Mouse (Mus musculus): ENCODE data around the gene Gtf2b. TPM values are rescaled to one million over a fixed set of nuclear protein-coding genes. Genes with fewer than 3 reads are reported as not detected.

Gtf2b gene
- polyA plus RNA-seq, 1 experiment from 2014 or later, result 67.3 TPM

DNA sequence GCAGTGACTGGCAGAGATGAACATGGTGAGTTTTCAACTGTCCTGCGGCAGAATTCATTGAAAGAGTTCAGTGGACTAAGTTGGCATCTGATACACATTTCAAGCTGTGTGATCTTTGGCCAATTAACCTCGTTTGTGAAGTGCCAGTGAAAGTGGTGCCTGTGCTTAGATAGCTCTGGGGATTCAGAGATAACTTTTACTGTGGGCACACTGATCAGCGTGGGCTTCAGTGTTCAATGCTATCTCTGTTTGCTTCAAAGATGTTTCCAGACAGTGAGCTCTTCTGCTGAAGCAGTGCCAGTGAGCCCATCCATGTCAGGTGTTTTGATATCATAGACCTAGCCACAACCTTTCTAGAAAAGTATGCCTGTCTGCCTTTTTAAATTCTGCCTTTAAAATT, 12.4 kb downstream of the Gtf2b start:
- H3K4me1 ChIP-seq (replicated peaks; ENCODE audit: control insufficient read depth, insufficient read depth, low read length), result peaks cover 10% of the 10 kb centered on the region; the same call in 1 of the 2 replicates
- no peak overlapping the region for H3K27ac ChIP-seq (ENCODE audit: low read depth, low read length)
- H3K4me2 ChIP-seq, result no peak overlapping the region
- H3K9ac ChIP-seq (ENCODE audit: low read depth, low read length), result no peak overlapping the region
- H3K27me3 ChIP-seq (replicated peaks; ENCODE audit: control insufficient read depth, insufficient read depth, low read length), result no peaks in the 10 kb centered on the region
- H3K9me3 ChIP-seq (ENCODE audit: control insufficient read depth, low read length), result no peaks in the 10 kb centered on the region
- ATAC-seq (replicated peaks; ENCODE audit: low FRiP score) (no peak), DNase-seq (ENCODE audit: low spot score) (no peak)
- no peak overlapping the region for H3K4me3 ChIP-seq (ENCODE audit: low read depth, low read length)
- H3K36me3 ChIP-seq (ENCODE audit: control insufficient read depth, insufficient read depth, low read length), result peaks cover 31% of the 10 kb centered on the region
- WGBS, result 61% methylated on average over 3 of the region's 3 CpGs

DNA sequence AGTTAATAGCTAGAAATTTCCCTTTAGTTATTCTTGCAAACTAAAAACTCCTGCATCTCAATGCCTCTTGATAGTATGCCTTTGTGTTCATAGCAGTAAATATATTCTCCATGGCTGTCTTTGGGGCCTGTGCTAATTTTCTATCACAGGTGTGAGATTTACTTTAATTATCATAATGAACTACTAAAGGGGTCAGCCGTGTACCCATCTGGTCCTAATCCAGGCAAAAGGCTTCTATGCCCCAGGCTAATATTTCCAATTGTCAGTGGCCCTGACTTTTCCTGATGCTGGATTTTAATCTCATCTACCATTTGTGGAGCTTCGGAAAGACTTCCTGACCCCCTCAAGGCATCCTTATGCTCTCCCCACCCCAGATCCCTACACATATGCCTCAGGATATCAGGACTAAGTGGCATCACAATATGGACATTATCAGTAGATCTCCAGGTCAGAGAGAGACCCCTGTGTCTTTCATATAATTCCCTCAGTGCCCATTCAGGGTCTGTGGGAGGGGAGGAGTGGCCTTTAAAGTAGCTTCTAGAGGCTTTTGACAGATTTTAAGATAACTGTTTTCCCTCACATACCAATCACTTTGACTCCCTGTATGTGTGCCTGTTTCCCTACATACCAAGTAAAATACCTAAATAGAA, 21.7 kb downstream of the Gtf2b start:
- H3K4me1 ChIP-seq (replicated peaks; ENCODE audit: control insufficient read depth, insufficient read depth, low read length), result no peaks in the 10 kb centered on the region
- no peak overlapping the region for H3K4me3 ChIP-seq (ENCODE audit: low read depth, low read length)
- H3K27me3 ChIP-seq (replicated peaks; ENCODE audit: control insufficient read depth, insufficient read depth, low read length), result no peaks in the 10 kb centered on the region
- no peaks in the 10 kb centered on the region for H3K9me3 ChIP-seq (ENCODE audit: control insufficient read depth, low read length)
- H3K36me3 ChIP-seq (ENCODE audit: control insufficient read depth, insufficient read depth, low read length), result peaks cover 16% of the 10 kb centered on the region
- H3K4me2 ChIP-seq, result no peak overlapping the region
- no peak for ATAC-seq (replicated peaks; ENCODE audit: low FRiP score)
- H3K27ac ChIP-seq (ENCODE audit: low read depth, low read length), result no peak overlapping the region
- H3K9ac ChIP-seq (ENCODE audit: low read depth, low read length), result no peak overlapping the region
- WGBS, result 82% methylated on average over 2 of the region's 2 CpGs
- DNase-seq (ENCODE audit: low spot score), result no peak

DNA sequence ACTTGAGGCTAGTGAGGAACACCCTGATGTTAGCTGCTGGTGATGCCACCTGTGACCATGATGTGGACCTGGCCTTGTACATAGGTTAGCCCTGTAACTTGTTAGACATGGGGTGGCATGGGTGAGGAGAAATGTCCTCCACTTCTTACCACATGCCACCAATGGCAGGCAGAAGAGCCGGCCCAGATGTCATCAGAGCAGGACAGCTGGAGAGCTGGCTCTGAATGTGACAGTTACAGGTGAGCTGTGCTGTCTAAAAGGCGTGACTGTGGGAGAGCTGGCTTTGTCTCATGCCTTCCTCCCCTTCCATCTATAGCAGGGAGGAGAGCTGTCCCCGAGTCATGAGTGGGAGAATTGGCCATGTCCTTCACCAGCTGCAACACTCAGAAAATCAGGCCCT, 30.7 kb downstream of the Gtf2b start:
- ATAC-seq (replicated peaks; ENCODE audit: low FRiP score), result no peak; the same call in 1 of the 2 replicates
- H3K9ac ChIP-seq (ENCODE audit: low read depth, low read length), result no peak overlapping the region
- no peaks in the 10 kb centered on the region for H3K27me3 ChIP-seq (replicated peaks; ENCODE audit: control insufficient read depth, insufficient read depth, low read length)
- no peaks in the 10 kb centered on the region for H3K4me1 ChIP-seq (replicated peaks; ENCODE audit: control insufficient read depth, insufficient read depth, low read length)
- H3K4me3 ChIP-seq (ENCODE audit: low read depth, low read length), result no peak overlapping the region
- H3K27ac ChIP-seq (ENCODE audit: low read depth, low read length), result no peak overlapping the region
- 95% methylated on average over 3 of the region's 3 CpGs for WGBS
- H3K9me3 ChIP-seq (ENCODE audit: control insufficient read depth, low read length), result no peaks in the 10 kb centered on the region
- no peak for DNase-seq (ENCODE audit: low spot score)
- H3K4me2 ChIP-seq, result no peak overlapping the region
- peaks cover 28% of the 10 kb centered on the region for H3K36me3 ChIP-seq (ENCODE audit: control insufficient read depth, insufficient read depth, low read length)

DNA sequence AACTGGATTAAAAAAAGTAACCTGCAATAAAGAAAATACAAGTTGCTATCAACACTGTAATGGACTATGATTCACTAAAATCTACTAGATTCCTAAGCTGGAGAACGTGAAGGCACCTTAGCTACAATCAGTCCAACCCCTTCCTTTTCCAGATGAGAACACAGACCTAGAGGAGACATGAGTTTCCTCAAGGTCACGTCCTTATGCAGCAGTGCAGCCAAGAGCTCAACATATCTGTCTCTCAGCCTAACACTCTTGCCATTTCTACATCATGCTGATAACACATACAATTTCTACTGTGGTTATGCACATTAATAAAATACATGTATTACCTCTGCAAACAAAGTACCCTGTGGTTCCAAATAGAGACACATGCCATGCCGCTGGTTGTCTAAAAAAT, 46.7 kb downstream of the Gtf2b start:
- Histone ChIP-seq H3K9ac (ENCODE audit: low read depth, low read length) (no peak overlapping the region), H3K4me3 (ENCODE audit: low read depth, low read length) (no peak overlapping the region), H3K4me2 (no peak overlapping the region), H3K27ac (ENCODE audit: low read depth, low read length) (no peak overlapping the region), H3K9me3 (ENCODE audit: control insufficient read depth, low read length) (no peaks in the 10 kb centered on the region), H3K4me1 (replicated peaks; ENCODE audit: control insufficient read depth, insufficient read depth, low read length) (no peaks in the 10 kb centered on the region), H3K27me3 (replicated peaks; ENCODE audit: control insufficient read depth, insufficient read depth, low read length) (no peaks in the 10 kb centered on the region), H3K36me3 (ENCODE audit: control insufficient read depth, insufficient read depth, low read length) (peaks cover 14% of the 10 kb centered on the region)
- DNase-seq (ENCODE audit: low spot score), result no peak
- ATAC-seq (replicated peaks; ENCODE audit: low FRiP score), result no peak
- 88% methylated on average over 3 of the region's 3 CpGs for WGBS

DNA sequence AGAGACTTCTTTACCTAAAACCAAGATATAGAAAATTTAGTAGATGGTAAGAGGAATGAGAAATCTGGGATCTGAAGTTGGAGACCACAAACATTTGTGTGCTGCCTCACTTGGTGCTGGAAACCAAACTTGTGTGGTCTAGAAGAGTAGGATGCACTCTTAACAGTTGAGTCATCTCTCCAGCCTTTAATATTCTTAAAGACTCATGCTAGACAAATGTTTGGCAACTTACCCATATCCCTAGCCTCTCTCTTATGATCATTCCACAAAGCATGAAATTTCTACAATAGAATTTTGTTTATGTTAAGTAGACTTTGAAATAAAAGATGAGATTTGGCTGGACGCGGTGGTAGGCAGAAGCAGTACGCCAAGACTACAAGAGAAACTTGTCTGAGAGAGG, 52.7 kb downstream of the Gtf2b start:
- Histone ChIP-seq H3K4me1 (replicated peaks; ENCODE audit: control insufficient read depth, insufficient read depth, low read length) (no peaks in the 10 kb centered on the region), H3K27ac (ENCODE audit: low read depth, low read length) (no peak overlapping the region), H3K4me2 (no peak overlapping the region), H3K9ac (ENCODE audit: low read depth, low read length) (no peak overlapping the region), H3K9me3 (ENCODE audit: control insufficient read depth, low read length) (no peaks in the 10 kb centered on the region), H3K27me3 (replicated peaks; ENCODE audit: control insufficient read depth, insufficient read depth, low read length) (no peaks in the 10 kb centered on the region), H3K4me3 (ENCODE audit: low read depth, low read length) (no peak overlapping the region), H3K36me3 (ENCODE audit: control insufficient read depth, insufficient read depth, low read length) (peaks cover 3% of the 10 kb centered on the region; the same call in 1 of the 2 replicates)
- DNase-seq (ENCODE audit: low spot score), result no peak
- WGBS, result 92% methylated on average over 3 of the region's 3 CpGs
- no peak for ATAC-seq (replicated peaks; ENCODE audit: low FRiP score)

DNA sequence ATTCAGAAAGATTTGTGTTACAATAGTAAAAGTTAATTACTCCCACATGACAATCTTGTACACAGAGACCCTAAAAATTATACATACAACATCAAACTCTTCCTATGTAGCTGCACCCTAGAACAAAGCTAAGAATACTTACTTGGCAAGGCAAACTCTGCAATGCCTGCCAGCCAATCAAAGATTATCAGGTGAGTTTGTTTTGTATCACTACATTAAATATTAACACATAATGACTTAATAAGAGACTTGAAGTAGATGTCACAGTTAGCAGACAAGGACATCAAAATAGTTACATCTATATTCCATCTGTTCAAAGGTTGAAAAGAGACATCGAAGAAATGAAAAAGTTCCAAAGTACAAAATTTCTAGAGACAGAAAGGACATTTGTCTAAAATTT, 58.8 kb downstream of the Gtf2b start:
- DNase-seq (ENCODE audit: low spot score) (no peak), ATAC-seq (replicated peaks; ENCODE audit: low FRiP score) (no peak)
- Histone ChIP-seq H3K4me2 (no peak overlapping the region), H3K27ac (ENCODE audit: low read depth, low read length) (no peak overlapping the region), H3K27me3 (replicated peaks; ENCODE audit: control insufficient read depth, insufficient read depth, low read length) (no peaks in the 10 kb centered on the region), H3K4me3 (ENCODE audit: low read depth, low read length) (no peak overlapping the region), H3K9ac (ENCODE audit: low read depth, low read length) (no peak overlapping the region), H3K9me3 (ENCODE audit: control insufficient read depth, low read length) (no peaks in the 10 kb centered on the region), H3K4me1 (replicated peaks; ENCODE audit: control insufficient read depth, insufficient read depth, low read length) (no peaks in the 10 kb centered on the region), H3K36me3 (ENCODE audit: control insufficient read depth, insufficient read depth, low read length) (peaks cover 7% of the 10 kb centered on the region; the same call in 1 of the 2 replicates)
- 100% methylated on average over 1 of the region's 1 CpGs for WGBS

DNA sequence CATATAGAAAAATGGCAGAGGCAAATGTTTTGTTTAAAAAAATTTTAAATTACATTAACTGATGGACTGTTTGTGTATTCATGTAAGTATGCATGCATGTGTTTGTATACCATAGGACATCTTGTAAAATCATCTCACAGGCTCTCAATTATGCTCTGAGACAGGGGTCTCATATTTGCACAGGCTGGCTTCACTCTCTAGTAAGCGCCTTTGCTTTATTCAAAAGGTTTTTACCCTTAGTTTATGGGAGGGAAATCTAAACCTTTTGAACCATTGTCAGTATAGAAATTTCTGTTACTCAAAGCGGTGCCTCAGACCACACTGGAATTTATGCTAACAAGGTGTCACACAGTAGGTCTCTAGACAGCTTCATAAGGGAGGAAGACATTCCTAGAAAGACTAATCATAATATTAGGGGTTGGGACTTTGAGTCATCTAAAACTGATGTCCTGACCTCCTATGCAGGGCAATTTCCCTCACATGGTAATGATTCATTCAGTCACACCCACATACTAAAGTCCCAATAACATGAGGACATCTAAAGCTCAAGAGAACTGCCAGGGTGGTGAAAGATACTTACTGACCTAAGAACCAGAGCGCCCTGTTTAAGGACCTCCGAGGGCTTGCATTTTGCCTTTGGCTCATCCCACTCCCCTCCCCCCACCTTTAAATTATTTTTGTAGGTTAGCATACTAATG, 61.8 kb downstream of the Gtf2b start:
- DNase-seq (ENCODE audit: low spot score), result no peak
- no peaks in the 10 kb centered on the region for H3K4me1 ChIP-seq (replicated peaks; ENCODE audit: control insufficient read depth, insufficient read depth, low read length)

DNA sequence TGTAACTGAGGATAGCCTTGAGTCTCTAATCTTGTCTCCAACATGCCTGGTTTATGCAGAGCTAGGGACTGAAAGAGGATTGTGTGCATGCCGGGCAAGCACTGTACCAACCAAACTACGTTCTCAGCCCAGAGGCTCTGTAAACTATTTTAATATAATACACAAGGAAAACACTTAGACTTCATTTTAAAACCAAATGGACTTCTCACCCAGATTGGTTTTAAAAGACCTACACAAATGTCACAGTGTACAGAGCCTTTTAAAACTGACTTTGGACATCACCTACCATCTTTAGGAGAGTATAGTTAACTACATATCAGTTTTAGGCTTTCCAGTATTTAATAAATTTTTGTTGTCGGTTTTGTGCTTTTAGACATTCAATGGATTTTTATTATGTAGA, 68.1 kb downstream of the Gtf2b start:
- no peak overlapping the region for H3K4me3 ChIP-seq (ENCODE audit: low read depth, low read length)
- WGBS, result 93% methylated on average over 3 of the region's 3 CpGs
- no peak for ATAC-seq (replicated peaks; ENCODE audit: low FRiP score)

More for the DNA sequence above, 61.8 kb downstream of the Gtf2b start:
- Histone ChIP-seq H3K4me3 (ENCODE audit: low read depth, low read length) (no peak overlapping the region), H3K36me3 (ENCODE audit: control insufficient read depth, insufficient read depth, low read length) (peaks cover 7% of the 10 kb centered on the region; the same call in 1 of the 2 replicates), H3K27me3 (replicated peaks; ENCODE audit: control insufficient read depth, insufficient read depth, low read length) (no peaks in the 10 kb centered on the region), H3K9ac (ENCODE audit: low read depth, low read length) (no peak overlapping the region), H3K27ac (ENCODE audit: low read depth, low read length) (no peak overlapping the region), H3K9me3 (ENCODE audit: control insufficient read depth, low read length) (no peaks in the 10 kb centered on the region), H3K4me2 (no peak overlapping the region)
- 96% methylated on average over 4 of the region's 4 CpGs for WGBS
- no peak for ATAC-seq (replicated peaks; ENCODE audit: low FRiP score)

More for the DNA sequence above, 68.1 kb downstream of the Gtf2b start:
- H3K36me3 ChIP-seq (ENCODE audit: control insufficient read depth, insufficient read depth, low read length), result peaks cover 8% of the 10 kb centered on the region
- H3K27me3 ChIP-seq (replicated peaks; ENCODE audit: control insufficient read depth, insufficient read depth, low read length), result no peaks in the 10 kb centered on the region
- no peak overlapping the region for H3K27ac ChIP-seq (ENCODE audit: low read depth, low read length)
- H3K9me3 ChIP-seq (ENCODE audit: control insufficient read depth, low read length), result no peaks in the 10 kb centered on the region
- H3K4me2 ChIP-seq, result no peak overlapping the region
- no peak overlapping the region for H3K9ac ChIP-seq (ENCODE audit: low read depth, low read length)
- DNase-seq (ENCODE audit: low spot score), result no peak
- H3K4me1 ChIP-seq (replicated peaks; ENCODE audit: control insufficient read depth, insufficient read depth, low read length), result no peaks in the 10 kb centered on the region; the same call in 1 of the 2 replicates

Data from liver, embryonic 11.5 days (tissue).